Mouse (Mus musculus): ENCODE measurements around the gene Col23a1.

The Col23a1 gene

GRCm38 (mm10) chr11:51289564-51290041 is at the start of gene Col23a1:
Col23a1 (plus strand) TSS chr11:51289920.
- DNase-seq (ENCODE audit: low spot score), result no peak

- no peak for DNase-seq (ENCODE audit: low spot score)
Observed at GRCm38 (mm10) chr11:51242897-51243296, 46.8 kb upstream of the Col23a1 start.

DNA sequence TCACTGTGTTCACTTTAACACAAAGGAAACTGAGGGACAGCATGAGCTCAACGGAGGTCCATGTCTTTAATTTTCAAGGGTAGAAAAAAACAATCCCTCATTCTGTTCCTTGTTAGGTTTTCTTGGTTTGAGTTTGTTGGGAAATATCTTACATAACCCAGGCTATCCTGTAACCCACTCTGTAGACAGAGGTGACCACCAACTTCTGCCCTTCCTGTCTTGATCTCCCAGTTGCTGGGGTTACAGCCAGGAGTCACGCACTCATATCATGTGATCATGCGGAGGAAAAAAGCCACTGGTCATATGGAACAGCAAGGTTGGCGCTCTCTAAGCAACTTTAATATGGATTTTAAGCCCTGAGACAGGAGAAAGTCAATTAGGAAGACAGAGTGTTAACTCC is 32.7 kb upstream of the Col23a1 start:
- no peak for DNase-seq (ENCODE audit: low spot score)

DNA sequence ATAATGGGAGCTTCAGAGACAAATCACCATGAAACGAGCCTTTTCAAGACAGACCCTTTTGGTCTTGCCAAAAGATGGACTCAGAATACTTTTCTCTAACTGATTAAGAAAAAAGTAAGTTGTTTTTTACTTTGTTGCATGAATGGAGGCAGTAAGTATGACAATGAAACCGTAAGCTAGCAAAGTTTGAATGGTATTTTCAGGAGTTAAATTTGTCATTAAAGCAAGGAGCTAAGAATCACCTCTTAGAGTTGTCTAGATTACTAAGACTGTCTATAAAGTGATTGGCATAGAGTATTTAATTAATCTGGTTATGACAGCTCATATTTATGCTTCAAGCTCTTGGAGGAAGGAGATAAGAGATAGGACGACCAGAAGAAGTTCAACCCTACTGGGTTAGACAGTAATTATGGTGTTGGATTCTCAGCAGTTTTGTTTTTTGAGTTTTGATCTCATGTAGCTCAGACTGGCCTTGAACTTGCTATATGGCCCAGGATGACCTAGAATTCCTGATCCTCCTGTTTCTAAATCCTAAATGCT is 28.0 kb upstream of the Col23a1 start, which contains the start of gene Clk4:
Gene Clk4, plus strand, starts transcription at position 51 of the 540 bp plus-strand sequence.
- no peak for DNase-seq (ENCODE audit: low spot score)

GRCm38 (mm10) chr11:51262342-51263285 is 27.1 kb upstream of the Col23a1 start, which contains the start of gene BC049762:
BC049762 (minus strand) TSS chr11:51263046.
- DNase-seq (ENCODE audit: low spot score), result peak; percentile 98

DNA sequence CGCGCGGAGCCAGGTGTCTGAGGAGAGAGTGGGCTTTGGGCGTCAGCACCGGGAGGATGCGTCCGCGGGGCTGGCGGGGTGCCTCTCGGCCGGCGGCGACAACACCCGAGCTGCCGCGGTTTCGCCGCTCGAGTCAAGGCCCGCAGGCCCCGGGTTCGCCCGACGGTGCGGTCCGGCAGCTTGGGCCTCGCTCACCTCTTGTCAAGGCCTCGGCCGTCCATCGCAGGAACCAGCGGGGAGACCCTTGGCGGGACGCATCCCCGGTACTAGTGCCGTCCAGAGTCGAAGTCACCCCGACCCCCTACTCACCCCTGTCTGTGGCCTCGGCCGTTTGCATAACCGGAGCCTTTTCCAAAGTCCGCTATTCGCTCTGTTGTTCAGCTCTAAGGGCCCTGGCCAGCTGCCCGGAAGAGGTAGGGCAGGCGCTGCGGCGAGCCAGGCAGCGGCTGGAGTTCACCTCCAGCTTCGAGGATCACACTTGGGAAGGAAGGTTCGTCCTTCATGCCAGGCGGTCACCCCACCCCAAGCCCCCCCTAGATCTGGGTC is 26.4 kb upstream of the Col23a1 start:
- no peak for DNase-seq (ENCODE audit: low spot score)

GRCm38 (mm10) chr11:51264352-51264751 is 25.4 kb upstream of the Col23a1 start:
- no peak for DNase-seq (ENCODE audit: low spot score)

DNA sequence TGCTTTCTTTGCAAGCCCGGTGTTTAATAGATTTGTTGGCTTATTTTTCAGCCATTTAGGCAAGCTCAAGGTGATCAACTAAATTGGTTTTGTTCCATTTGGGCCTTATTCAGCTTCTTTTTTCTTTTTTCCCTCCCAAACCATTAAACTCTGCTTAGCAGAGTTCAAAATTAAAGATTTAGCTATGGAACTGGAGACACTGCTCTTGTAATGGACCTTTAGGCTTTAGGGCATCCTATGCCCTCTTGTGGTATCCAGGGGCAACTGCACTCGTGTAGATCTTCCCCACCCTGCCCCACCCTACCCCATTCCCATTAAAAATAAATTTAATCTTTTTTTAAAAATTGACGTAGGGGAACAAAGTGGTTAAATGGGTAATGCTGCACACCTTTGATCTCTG is 24.4 kb upstream of the Col23a1 start:
- DNase-seq (ENCODE audit: low spot score), result no peak

GRCm38 (mm10) chr11:51274418-51274817 is 15.3 kb upstream of the Col23a1 start:
- DNase-seq (ENCODE audit: low spot score), result no peak

- no peak for DNase-seq (ENCODE audit: low spot score)
Observed at GRCm38 (mm10) chr11:51290066-51290955, 591 bp downstream of the Col23a1 start.

DNA sequence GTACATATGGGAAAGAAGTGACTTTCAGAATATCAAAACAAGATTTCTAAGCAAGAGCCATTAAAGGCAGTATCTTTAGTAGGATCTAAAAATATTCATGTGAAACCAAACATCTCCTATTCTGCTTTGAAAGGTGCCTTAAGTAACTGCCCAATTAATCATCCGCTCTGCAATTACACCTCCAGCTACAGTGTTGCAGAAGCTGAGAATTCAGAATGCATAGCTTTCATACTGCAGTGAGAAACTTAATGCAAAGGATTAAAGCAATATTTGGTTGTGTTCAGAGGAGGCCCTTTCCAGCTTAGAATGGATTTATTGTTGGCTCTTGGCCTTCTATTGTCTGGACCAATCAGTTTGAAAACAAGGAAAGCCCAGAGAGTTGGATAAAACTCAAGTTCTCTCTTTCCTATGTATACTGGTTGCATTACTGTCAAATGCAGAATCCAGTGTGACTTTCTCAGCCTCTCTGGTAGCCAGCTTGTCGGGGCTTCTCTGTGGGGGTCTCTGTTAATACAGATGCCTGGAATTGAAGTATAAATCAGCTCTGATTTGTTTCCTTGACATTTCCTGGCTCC is 4.3 kb downstream of the Col23a1 start:
- DNase-seq (ENCODE audit: low spot score), result no peak

DNA sequence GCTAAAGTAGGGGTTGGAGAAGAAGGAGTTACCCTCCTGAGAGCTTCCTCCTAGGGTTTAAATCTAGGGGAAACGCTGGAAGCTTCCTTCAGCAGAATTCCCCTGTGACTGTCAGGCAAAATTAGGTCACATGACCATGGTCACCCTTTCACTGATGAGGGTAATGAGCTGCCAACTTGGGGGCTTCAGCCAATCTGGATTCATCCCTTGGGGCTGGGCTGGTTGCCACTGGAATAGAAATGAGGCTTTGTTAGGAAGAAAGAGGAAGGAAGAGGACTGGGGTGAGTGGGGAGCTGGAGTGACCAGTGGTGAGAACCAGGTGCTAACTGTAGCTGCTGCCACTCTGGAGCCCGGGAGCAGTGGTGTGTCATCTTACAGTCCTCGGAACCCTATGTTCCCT is 6.0 kb downstream of the Col23a1 start:
- no peak for DNase-seq (ENCODE audit: low spot score)

DNA sequence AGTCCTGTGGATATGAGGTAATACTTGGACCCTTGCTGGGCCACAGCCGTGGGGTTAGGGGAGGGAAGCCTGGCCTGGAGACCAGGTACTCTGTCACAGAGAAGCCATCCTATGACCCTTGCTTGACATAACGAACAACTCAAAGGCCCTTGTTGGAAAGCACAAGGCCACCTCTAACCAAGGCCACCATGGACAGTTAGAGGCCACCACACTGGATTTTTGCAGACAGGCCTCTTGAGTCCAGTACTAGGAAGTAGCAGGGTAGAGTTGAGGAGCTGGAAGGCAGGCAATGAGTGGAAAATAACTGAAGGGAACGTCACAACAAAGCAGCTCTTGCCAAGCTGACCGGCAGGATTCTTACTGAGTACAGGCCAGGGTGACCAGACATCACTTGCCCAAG is 9.0 kb downstream of the Col23a1 start:
- DNase-seq (ENCODE audit: low spot score), result no peak

- no peak for DNase-seq (ENCODE audit: low spot score)
Observed at GRCm38 (mm10) chr11:51302396-51302795, 12.7 kb downstream of the Col23a1 start.

DNA sequence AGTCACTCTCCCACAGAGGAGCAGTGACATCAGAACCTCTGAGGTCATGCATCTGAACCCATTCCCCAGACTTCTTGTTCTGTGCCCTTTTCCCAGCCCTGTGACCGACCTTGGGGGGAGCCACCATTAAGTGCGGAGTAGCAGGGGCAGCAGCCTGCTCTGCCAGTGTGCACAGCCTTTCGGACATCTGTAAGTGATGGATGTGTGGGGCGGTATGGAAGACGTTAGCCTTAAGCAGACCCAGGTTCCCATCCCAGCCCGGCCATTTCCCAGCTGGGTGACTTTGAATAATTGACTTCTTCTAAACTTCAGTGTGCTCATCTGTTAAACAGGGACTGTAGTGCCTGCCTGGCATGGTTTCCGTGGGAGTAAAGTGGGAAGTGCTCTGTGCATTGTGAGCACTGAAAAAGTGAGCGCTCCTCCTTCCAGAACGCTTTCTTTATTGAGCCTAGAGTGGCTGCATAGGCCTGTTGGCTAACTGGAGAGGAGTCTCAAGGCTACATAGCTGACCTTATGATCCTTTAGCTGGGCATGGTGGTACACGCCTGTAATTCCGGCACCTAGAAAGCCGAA is 14.3 kb downstream of the Col23a1 start:
- no peak for DNase-seq (ENCODE audit: low spot score)

- no peak for DNase-seq (ENCODE audit: low spot score)
Observed at GRCm38 (mm10) chr11:51308306-51308705, 18.6 kb downstream of the Col23a1 start.

DNA sequence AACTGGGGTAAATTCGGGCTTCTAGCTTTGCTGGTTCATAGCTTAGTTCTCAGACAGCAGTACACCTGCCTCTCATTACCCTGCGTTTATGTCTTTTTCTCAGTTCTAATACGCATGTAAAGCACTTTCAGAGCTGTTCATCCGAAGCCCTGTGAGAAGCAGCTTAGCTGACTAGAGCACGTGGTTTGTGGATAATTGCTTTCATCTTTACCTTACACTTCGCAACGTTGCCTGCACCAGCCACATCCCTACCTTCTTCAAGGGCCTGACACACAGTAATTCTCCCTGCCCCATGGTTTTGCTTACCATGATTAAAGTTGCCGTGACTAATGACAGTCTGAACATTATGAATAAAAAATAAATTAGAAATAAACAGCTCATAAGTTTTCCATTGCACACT is 22.1 kb downstream of the Col23a1 start:
- DNase-seq (ENCODE audit: low spot score), result no peak

GRCm38 (mm10) chr11:51315991-51316810 is 26.5 kb downstream of the Col23a1 start:
- DNase-seq (ENCODE audit: low spot score), result no peak

DNA sequence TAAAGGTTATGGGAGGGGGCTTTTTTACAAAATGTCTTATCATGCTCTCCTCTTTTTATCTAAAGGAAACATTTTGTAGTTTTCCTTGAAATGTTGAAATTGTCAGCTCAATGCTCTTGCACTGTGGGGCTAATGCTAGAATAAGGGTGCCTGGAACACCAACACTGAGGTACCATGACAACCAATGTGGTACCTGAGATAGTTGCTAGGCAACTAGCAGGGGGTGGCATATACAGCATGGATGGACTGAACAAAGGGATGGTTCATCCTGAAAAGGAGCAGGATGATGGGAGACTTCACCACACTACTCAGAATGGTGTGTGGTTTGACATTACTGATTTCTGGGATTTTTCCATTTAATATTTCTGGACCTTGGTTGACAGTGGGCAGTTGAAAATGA is 30.9 kb downstream of the Col23a1 start:
- no peak for DNase-seq (ENCODE audit: low spot score)

DNA sequence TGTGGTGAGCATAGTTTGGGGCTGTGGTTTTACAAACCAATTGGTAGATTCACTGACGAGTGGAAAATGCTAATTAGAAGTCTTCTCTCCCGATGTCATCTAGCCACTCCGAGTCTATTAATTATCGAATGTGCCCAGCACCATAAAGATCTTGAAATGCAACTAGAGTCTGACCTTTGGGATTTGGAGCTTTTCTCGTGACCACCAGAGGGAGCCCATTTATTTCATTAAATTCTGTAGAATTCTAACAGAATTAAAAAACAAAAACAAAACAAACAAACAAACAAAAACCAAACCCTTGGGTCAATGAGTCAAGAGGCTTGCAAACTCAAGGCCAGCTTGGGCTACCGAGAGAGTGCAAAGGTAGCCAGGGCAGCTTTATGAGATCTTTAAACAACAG is 37.2 kb downstream of the Col23a1 start:
- no peak for DNase-seq (ENCODE audit: low spot score)
